Mouse (Mus musculus): ENCODE measurements around the gene Gpr143. TPM values are rescaled to one million over a fixed set of nuclear protein-coding genes. Genes with fewer than 3 reads are reported as not detected.
A peak's percentile ranks its signal among the peaks of the same experiment; 100 is the strongest.
"Not testable (repeated sequence)": the region's sequence is repeated elsewhere in the genome, so short reads cannot be mapped to it uniquely, and the experiment has no call there.

The Gpr143 gene
- polyA plus RNA-seq, 1 experiment = not detected

DNA sequence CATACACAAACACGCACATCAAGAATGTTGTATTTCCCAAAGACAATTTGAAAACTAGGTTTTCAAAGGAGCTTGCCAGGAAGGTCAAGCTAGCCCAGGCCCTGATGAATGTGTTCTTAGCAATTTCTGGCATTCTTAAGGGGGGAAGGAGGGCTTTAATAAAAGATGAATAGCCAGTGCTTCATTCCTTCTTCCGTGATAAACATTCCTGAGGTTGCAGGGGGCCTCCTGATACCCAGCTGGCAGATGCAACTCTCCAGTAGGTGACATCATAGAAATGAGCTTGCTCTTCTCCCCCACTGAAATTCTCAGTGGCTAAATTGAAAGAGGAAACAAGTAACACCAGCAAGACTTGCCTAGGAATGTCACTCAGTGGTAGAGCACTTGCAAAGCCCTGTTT, 17.6 kb upstream of the Gpr143 start:
- Histone ChIP-seq H3K27ac (ENCODE audit: insufficient read depth, low read length) (no peak overlapping the region; the same call in 1 of the 2 replicates), H3K4me1 (ENCODE audit: control insufficient read depth, insufficient read depth, low read length) (no peaks in the 10 kb centered on the region), H3K4me3 (ENCODE audit: insufficient read depth, low read length) (no peak overlapping the region)
- TF ChIP-seq CTCF (IDR thresholded peaks at IDR 0.05; ENCODE audit: borderline replicate concordance, insufficient read depth, low read length) (no peak), POLR2A (IDR thresholded peaks at IDR 0.05; ENCODE audit: low read depth, low read length) (no peak)

DNA sequence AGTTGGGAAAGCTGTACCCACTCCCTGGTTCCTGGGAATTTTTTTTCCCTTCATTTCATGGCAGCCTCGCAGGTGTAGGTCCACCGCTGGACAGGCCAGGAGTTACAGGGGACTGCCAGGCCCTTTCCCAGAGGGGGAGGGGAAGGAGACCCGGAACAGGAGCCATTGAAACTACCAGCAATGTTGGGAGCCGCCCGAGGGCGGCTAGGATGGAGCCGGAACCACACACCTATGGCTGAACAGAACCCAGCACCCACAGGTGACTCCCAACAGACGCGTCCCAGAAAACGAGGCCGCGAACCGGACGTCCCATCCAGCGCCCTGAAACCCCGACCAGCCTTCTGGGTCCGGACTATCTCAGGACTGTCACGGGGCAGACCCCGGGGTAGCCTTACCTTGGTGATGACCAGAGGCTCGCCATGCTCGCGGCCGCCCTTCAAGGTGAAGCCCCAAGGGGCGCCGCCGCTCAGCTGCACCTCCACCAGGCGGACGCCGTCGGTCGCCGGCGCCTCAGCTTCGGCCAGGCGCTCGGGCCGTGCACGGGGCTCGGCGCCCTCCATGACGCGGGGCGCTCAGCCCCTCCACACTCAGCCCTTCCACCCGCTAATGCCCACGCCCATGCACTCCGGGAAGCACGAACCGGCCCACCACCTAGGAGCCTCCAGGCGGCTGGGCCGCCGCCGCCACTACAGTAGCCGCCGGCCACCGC, 12.7 kb upstream of the Gpr143 start, which contains the start of gene Shroom2:
Gene Shroom2, minus strand, starts transcription at position 575 of the 709 bp plus-strand sequence.
- H3K27ac ChIP-seq (ENCODE audit: insufficient read depth, low read length) = no peak within 1 kb of the TSS
- TF ChIP-seq POLR2A (IDR thresholded peaks at IDR 0.05; ENCODE audit: low read depth, low read length) (no peak), CTCF (IDR thresholded peaks at IDR 0.05; ENCODE audit: borderline replicate concordance, insufficient read depth, low read length) (no peak)

DNA sequence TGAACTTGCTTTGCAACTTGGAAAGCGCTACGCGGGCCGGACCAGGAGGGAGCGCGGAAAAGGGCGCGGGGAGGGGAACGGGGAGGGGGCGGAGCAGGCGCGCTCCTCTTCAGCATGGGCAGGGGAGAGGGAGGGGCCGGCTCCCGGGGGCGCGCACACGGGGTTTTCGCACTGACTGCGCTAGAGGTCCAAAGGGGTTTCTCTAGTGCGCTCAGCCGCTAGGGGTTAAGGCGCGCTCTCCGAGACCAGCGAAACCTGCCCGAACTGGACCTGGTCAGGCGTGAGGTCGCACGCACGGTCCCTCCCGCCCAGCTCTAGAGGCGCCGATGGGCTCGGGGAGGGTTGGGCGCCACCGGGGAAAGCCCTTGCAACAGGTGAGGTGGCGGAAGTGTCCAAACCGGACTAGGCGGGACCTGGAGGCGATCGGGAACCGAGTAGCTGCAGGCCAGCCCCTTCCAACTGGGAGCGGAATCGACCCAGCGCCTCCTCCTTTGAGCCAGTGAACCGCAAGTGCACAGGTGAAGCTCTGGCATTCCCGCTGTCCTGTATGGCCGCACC, 12.0 kb upstream of the Gpr143 start:
- peak overlapping the region; percentile 83 for H3K4me3 ChIP-seq (ENCODE audit: insufficient read depth, low read length)
- TF ChIP-seq POLR2A (IDR thresholded peaks at IDR 0.05; ENCODE audit: low read depth, low read length) = 0 out of 2 replicates have a peak, but pooled peaks have one; percentile 25
- TF ChIP-seq CTCF (IDR thresholded peaks at IDR 0.05; ENCODE audit: borderline replicate concordance, insufficient read depth, low read length) = no peak
- H3K4me1 ChIP-seq (ENCODE audit: control insufficient read depth, insufficient read depth, low read length) = no peaks in the 10 kb centered on the region
- H3K27ac ChIP-seq (ENCODE audit: insufficient read depth, low read length) = no peak overlapping the region

More for the DNA sequence above, 12.7 kb upstream of the Gpr143 start, which contains the start of gene Shroom2:
- Histone ChIP-seq H3K4me3 (ENCODE audit: insufficient read depth, low read length) (peak within 1 kb of the TSS; percentile 83), H3K4me1 (ENCODE audit: control insufficient read depth, insufficient read depth, low read length) (no peaks in the 10 kb centered on the region)

DNA sequence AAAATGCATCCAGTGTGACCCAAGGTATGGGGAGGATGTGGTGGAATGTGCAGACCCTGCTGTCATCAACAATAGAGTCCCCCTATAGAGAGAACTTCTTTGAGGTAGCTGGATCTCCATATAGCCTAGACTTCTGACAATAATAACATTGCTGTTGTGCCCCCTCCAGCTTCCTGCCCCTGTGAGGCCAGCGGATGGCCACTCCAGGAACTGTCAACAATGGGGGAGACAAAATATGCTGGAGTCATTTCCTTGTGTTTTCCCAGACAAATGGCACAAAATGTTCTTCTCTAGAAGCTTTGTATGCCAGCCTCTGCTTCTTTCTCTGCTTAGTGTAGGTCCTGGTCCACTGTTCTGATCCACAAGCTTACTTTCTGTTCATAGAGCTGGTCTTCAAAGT, 6.4 kb downstream of the Gpr143 start:
- H3K4me1 ChIP-seq (ENCODE audit: control insufficient read depth, insufficient read depth, low read length) = no peaks in the 10 kb centered on the region
- no peak overlapping the region for H3K4me3 ChIP-seq (ENCODE audit: insufficient read depth, low read length)
- TF ChIP-seq CTCF (IDR thresholded peaks at IDR 0.05; ENCODE audit: borderline replicate concordance, insufficient read depth, low read length) (no peak), POLR2A (IDR thresholded peaks at IDR 0.05; ENCODE audit: low read depth, low read length) (no peak)
- H3K27ac ChIP-seq (ENCODE audit: insufficient read depth, low read length) = no peak overlapping the region

DNA sequence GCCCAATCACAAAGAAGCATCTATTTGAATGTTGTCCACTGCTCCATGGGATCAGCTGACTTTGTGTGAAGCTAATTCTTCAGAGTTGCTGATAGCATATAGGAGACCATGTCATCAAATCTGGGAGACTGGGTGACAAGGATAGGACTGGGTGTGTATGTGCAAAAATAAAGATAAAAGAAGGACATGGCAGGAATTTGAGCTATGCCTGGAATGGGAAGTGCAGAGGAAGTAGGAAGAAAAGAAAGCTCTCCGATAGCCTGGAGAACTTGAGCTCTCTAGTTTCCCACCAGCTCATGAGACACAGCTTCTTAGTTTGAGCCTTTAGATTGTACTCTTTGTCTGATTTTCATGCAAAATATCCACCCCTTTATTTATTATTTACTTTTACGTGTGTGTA, 6.9 kb downstream of the Gpr143 start:
- Histone ChIP-seq H3K4me3 (ENCODE audit: insufficient read depth, low read length) (no peak overlapping the region), H3K4me1 (ENCODE audit: control insufficient read depth, insufficient read depth, low read length) (no peaks in the 10 kb centered on the region), H3K27ac (ENCODE audit: insufficient read depth, low read length) (no peak overlapping the region)
- TF ChIP-seq CTCF (IDR thresholded peaks at IDR 0.05; ENCODE audit: borderline replicate concordance, insufficient read depth, low read length) = no peak
- no peak for TF ChIP-seq POLR2A (IDR thresholded peaks at IDR 0.05; ENCODE audit: low read depth, low read length)

DNA sequence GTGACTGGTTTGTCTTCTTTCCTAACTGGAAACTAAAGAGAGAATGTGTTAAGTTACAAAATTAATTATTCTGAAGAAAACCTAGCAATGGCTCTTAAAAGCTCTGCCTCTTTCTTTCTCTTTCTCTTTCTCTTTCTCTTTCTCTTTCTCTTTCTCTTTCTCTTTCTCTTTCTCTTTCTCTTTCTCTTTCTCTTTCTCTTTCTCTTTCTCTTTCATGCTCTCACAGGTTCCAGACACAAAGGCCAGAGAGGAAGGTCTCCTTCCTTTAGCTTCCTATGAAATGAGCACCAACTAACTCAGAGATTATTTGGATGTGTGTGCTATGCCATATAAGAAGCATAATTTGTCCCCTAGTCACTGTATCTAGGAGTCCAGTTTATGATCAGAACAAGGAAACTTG, 23.6 kb downstream of the Gpr143 start:
- H3K27ac ChIP-seq (ENCODE audit: insufficient read depth, low read length) = no peak overlapping the region
- no peak overlapping the region for H3K4me3 ChIP-seq (ENCODE audit: insufficient read depth, low read length)
- no peak for TF ChIP-seq CTCF (IDR thresholded peaks at IDR 0.05; ENCODE audit: borderline replicate concordance, insufficient read depth, low read length)
- TF ChIP-seq POLR2A (IDR thresholded peaks at IDR 0.05; ENCODE audit: low read depth, low read length) = no peak
- H3K4me1 ChIP-seq (ENCODE audit: control insufficient read depth, insufficient read depth, low read length) = no peaks in the 10 kb centered on the region

DNA sequence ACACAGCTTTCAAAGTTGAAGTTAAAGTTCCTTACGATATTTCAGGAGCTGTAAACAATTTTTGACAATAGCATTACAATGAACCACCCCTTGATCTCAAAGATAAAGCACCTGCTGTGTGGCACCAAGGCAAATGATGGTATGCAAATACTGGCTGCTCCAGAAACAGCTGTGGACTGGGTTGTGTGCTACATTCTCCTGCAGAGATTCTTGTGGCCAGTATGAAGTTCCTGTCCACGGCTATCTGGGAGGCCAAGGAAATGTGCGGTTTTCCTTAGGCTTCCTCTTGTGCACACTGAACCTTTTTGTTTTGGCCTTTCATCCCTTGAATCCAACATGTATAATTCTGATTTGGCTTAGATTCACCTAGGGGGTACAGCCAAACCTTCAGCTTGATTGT, 31.6 kb downstream of the Gpr143 start:
- H3K4me3 ChIP-seq (ENCODE audit: insufficient read depth, low read length) = no peak overlapping the region
- no peak for TF ChIP-seq CTCF (IDR thresholded peaks at IDR 0.05; ENCODE audit: borderline replicate concordance, insufficient read depth, low read length)
- TF ChIP-seq POLR2A (IDR thresholded peaks at IDR 0.05; ENCODE audit: low read depth, low read length) = no peak
- no peak overlapping the region for H3K27ac ChIP-seq (ENCODE audit: insufficient read depth, low read length)
- H3K4me1 ChIP-seq (ENCODE audit: control insufficient read depth, insufficient read depth, low read length) = no peaks in the 10 kb centered on the region

DNA sequence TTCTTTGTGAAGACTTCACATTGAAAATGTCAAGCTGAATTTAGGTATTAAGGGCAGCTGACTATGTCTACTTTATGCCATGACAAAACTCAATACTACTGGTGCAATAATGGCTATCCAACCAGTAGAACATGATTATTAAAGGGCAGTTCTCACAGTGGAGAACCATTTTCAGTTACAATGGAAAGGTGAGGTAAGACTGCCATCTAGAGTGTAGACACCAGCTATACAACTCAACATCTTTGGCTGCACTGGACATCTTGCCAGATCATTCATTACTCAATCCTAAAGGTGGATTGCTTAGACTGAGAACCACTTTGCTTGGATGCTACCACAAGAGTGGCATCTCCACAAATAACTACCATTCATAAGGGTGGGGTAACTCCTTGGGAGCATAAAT, 37.3 kb downstream of the Gpr143 start:
- Histone ChIP-seq H3K27ac (ENCODE audit: insufficient read depth, low read length) (no peak overlapping the region), H3K4me3 (ENCODE audit: insufficient read depth, low read length) (no peak overlapping the region), H3K4me1 (ENCODE audit: control insufficient read depth, insufficient read depth, low read length) (no peaks in the 10 kb centered on the region)
- no peak for TF ChIP-seq CTCF (IDR thresholded peaks at IDR 0.05; ENCODE audit: borderline replicate concordance, insufficient read depth, low read length)
- no peak for TF ChIP-seq POLR2A (IDR thresholded peaks at IDR 0.05; ENCODE audit: low read depth, low read length)

DNA sequence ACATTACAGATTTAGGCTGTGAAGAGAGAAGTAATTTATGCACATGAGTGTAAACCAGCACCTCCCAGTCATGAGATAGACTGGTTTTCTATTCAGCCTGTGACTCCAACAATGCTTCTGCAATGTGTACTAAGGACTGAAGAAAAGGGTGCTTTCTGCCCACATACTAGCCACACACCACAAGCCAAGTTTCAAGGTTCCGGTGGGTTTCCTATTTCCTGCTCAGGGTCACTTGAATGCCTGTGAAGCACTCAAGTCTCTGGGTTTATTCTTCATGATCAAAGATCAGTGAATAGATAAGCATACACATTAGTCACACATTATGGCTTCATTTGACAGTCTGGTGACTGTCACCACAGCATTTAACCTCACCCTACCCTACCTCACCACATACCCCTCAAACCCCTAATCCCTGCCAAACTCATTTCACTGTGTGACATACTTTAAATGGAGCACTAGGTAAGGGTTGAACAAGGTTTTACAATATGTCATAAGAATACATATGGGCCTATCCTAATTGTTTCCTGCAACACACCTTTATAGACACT, 49.4 kb downstream of the Gpr143 start:
- not testable (repeated sequence) for H3K27ac ChIP-seq (ENCODE audit: insufficient read depth, low read length)

DNA sequence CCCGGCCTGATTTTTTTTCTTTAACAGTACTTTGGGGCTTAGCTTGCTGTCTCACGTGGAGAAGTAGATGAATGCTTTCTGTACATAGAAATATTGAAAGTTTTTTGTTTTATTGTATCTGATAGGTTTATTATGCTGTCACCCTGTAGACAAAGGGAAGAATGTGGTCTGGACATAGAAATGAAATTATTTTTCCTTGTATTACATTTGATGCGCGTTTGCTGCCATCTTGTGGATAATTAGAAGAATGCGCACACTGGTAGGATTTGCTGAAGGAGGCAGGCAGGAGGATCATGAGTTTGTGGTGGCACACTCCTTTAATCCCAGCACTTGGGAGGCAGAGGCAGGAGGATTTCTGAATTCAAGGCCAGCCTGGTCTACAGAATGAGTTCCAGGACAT, 53.2 kb downstream of the Gpr143 start:
- not testable (repeated sequence) for H3K27ac ChIP-seq (ENCODE audit: insufficient read depth, low read length)

More for the DNA sequence above, 49.4 kb downstream of the Gpr143 start:
- not testable (repeated sequence) for H3K4me1 ChIP-seq (ENCODE audit: control insufficient read depth, insufficient read depth, low read length); H3K4me3 ChIP-seq (ENCODE audit: insufficient read depth, low read length)

More for the DNA sequence above, 53.2 kb downstream of the Gpr143 start:
- H3K4me3 ChIP-seq (ENCODE audit: insufficient read depth, low read length); H3K4me1 ChIP-seq (ENCODE audit: control insufficient read depth, insufficient read depth, low read length): not testable (repeated sequence)

Measured in embryonic fibroblast, embryonic 13.5 days (primary cell).